Mouse (Mus musculus) embryonic facial prominence, embryonic 11.5 days (tissue): ENCODE results near the gene Fam241b. TPM values are rescaled to one million over a fixed set of nuclear protein-coding genes. Genes with fewer than 3 reads are reported as not detected.
"Not testable (repeated sequence)": the region's sequence is repeated elsewhere in the genome, so short reads cannot be mapped to it uniquely, and the experiment has no call there.

Experiments
- ATAC-seq: fragments of 200-750 bp; cut with Nextera tagmentation; replicated peaks from 2 replicates; pipeline ENCODE4 v1.8.0; 2017; ENCODE audit warnings: low read depth; ENCODE audit not compliant: insufficient number of reproducible peaks, low FRiP score, low TSS enrichment
- DNase-seq: peaks from one replicate; pipeline ENCODE4 v3.0.0-alpha.2; 2015; ENCODE audit warnings: low spot score
- H3K27ac ChIP-seq: fragments of 300-500 bp; sonication (generic); replicated peaks from 2 replicates; pipeline ENCODE4 v1.5.1; 2014; ENCODE audit warnings: mild to moderate bottlenecking, low read depth, low read length, control low read depth
- H3K27me3 ChIP-seq: fragments of 300-500 bp; sonication (generic); 2 replicates; pipeline ENCODE4 v1.6.1; 2014; ENCODE audit warnings: mild to moderate bottlenecking, low read length, moderate library complexity, mixed read lengths; ENCODE audit not compliant: control insufficient read depth, insufficient read depth
- H3K36me3 ChIP-seq: fragments of 300-500 bp; sonication (generic); replicated peaks from 2 replicates; pipeline ENCODE4 v1.6.1; 2014; ENCODE audit warnings: low read depth, mild to moderate bottlenecking, low read length, moderate library complexity, mixed read lengths; ENCODE audit not compliant: control insufficient read depth, insufficient read depth
- H3K4me1 ChIP-seq: fragments of 300-500 bp; sonication (generic); 2 replicates; pipeline ENCODE4 v1.6.1; 2014; ENCODE audit warnings: low read length, mixed read lengths; ENCODE audit not compliant: control insufficient read depth, insufficient read depth
- H3K4me2 ChIP-seq: fragments of 300-500 bp; sonication (generic); 2 replicates; pipeline ENCODE4 v1.6.1; 2014; ENCODE audit warnings: low read depth, mild to moderate bottlenecking, control low read depth, low read length, moderate library complexity
- H3K4me3 ChIP-seq: fragments of 300-500 bp; sonication (generic); 2 replicates; pipeline ENCODE4 v1.5.1; 2014; ENCODE audit warnings: low read depth, low read length, control low read depth
- H3K9ac ChIP-seq: fragments of 300-500 bp; sonication (generic); replicated peaks from 2 replicates; pipeline ENCODE4 v1.6.1; 2014; ENCODE audit warnings: mild to moderate bottlenecking, control low read depth, low read length
- H3K9me3 ChIP-seq: fragments of 300-500 bp; sonication (generic); replicated peaks from 2 replicates; pipeline ENCODE4 v1.6.1; 2016; ENCODE audit warnings: mild to moderate bottlenecking, low read length, inconsistent platforms, mixed read lengths; ENCODE audit not compliant: control insufficient read depth
- WGBS: fragments of 180-500 bp; shearing (Covaris S2); extraction: QIAGEN DNeasy Blood & Tissue Kit; methylation state at CpG from one replicate; pipeline ENCODE4 v1.1.7; 2014; 5-methylcytosine and 5-hydroxymethylcytosine counted together
- polyA plus RNA-seq: library from polyadenylated mRNA; unstranded; fragments of >200 nt; fragmentation: Nextera tagmentation; extraction: Ambion mirVana; gene quantifications from 2 replicates; pipeline ENCODE4 v1.2.1, GENCODE M21; 2014

The Fam241b gene
- polyA plus RNA-seq, 1 experiment from 2014 or later: 6.7 TPM

DNA sequence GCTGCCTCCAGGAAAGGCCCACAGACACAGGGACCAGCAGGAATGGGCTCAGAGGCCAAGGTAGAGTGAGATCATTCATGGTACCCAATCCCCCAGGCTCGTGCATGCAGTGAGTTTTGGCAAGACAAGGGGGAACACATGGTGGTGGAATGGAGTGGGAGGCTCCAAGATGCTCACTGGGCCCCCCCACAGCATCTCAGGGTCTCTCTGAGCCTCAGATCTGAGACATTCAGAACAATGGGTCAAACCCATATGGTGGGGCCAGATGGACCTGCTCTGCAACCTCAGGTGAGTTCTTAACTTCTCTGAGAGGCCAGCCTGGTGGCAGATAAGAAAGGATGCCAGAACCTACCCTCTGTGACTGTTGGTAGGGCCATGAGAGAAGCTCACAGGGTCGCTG is 57.7 kb downstream of the Fam241b start:
- H3K4me2 ChIP-seq: no peak overlapping the region
- no peak overlapping the region for H3K4me3 ChIP-seq
- 56% methylated on average over 2 of the region's 2 CpGs for WGBS
- DNase-seq (no peak), ATAC-seq (no peak)
- no peaks in the 10 kb centered on the region for H3K9me3 ChIP-seq
- H3K9ac ChIP-seq: no peak overlapping the region
- no peaks in the 10 kb centered on the region for H3K27me3 ChIP-seq
- no peaks in the 10 kb centered on the region for H3K36me3 ChIP-seq
- no peaks in the 10 kb centered on the region for H3K4me1 ChIP-seq
- no peak overlapping the region for H3K27ac ChIP-seq

DNA sequence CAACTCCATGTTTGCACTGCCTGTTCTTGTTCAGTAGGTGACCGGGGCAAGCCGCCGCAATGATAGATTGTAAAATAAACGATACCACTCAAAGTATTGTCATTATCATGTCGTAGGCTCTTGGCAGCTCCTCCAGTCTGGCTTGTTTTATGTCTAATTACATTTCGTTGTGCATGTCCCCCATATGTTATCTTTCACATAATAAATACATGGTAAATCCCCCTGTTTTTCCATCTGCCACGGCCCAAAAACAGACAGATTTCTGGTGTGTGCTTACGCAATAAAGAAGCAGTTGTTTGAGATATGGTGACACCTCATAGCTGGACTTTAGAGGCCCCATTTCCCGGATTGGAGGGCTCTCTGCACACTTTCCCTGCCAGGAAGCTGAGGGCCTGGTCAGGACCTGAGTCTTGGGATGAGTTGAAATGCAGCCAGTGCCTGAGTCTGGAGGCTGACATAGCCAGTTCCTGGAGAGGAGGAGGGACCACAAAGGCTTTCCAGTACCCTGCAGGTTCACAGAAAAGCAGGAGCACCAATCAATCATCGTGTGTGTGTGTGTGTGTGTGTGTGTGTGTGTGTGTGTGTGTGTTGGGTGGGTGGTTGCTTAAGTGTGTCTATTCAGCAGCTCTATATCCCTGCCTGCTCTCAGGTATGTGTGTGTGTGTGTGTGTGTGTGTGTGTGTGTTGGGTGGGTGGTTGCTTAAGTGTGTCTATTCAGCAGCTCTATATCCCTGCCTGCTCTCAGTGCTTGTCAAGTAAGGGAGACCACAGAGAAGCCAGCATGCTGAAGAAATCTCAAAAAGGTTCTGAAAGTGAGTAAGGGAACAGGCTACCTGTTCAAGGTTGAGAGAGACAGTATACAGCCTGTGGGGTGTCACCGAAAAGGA is 67.2 kb downstream of the Fam241b start:
- H3K9ac ChIP-seq: no peak overlapping the region
- no peaks in the 10 kb centered on the region for H3K4me1 ChIP-seq
- no peak overlapping the region for H3K27ac ChIP-seq
- WGBS: 77% methylated on average over 11 of the region's 11 CpGs
- no peak overlapping the region for H3K4me3 ChIP-seq
- no peak overlapping the region for H3K4me2 ChIP-seq
- DNase-seq (no peak), ATAC-seq (no peak; the same call in 1 of the 2 replicates)
- no peaks in the 10 kb centered on the region for H3K27me3 ChIP-seq
- no peaks in the 10 kb centered on the region for H3K36me3 ChIP-seq
- no peaks in the 10 kb centered on the region for H3K9me3 ChIP-seq

GRCm38 (mm10) chr10:62071346-62071745 is 72.4 kb downstream of the Fam241b start:
- H3K9me3 ChIP-seq, ATAC-seq, H3K27me3 ChIP-seq, H3K27ac ChIP-seq, H3K4me3 ChIP-seq, H3K9ac ChIP-seq, H3K36me3 ChIP-seq, H3K4me1 ChIP-seq, DNase-seq, H3K4me2 ChIP-seq: not testable (repeated sequence)
- 73% methylated on average over 10 of the region's 14 CpGs for WGBS

GRCm38 (mm10) chr10:62070636-62071035 is 73.1 kb downstream of the Fam241b start:
- H3K4me2 ChIP-seq: no peak overlapping the region
- no peaks in the 10 kb centered on the region for H3K36me3 ChIP-seq
- H3K27me3 ChIP-seq: no peaks in the 10 kb centered on the region
- no peak overlapping the region for H3K9ac ChIP-seq
- no peaks in the 10 kb centered on the region for H3K9me3 ChIP-seq
- H3K27ac ChIP-seq: no peak overlapping the region
- no peak for DNase-seq
- no peak overlapping the region for H3K4me3 ChIP-seq
- no peak for ATAC-seq
- H3K4me1 ChIP-seq: no peaks in the 10 kb centered on the region
- WGBS: 81% methylated on average over 8 of the region's 8 CpGs

DNA sequence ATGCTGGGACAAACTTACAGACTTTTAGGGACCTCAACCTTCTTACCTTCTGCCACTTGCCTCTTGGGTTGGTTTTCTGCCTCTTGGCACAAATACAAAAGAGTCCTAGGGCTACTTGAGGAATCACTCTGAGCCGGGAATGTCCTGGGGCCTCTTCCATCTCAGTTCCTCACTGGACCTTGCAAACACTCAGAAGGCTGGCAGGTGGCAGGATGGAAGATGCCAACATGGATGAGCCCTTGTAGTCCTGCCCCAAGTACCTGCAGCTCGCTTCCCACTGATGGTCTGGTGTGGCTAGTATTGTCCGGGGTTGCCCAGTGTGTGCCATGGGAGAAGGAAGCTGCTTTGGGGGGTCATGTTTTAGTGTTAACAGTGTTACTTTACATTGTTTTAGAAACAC is 73.8 kb downstream of the Fam241b start:
- DNase-seq: no peak
- Histone ChIP-seq H3K4me2 (no peak overlapping the region), H3K27me3 (no peaks in the 10 kb centered on the region), H3K4me3 (no peak overlapping the region), H3K9ac (no peak overlapping the region), H3K4me1 (no peaks in the 10 kb centered on the region), H3K27ac (no peak overlapping the region), H3K9me3 (no peaks in the 10 kb centered on the region), H3K36me3 (no peaks in the 10 kb centered on the region)
- WGBS: 92% methylated on average over 3 of the region's 3 CpGs
- ATAC-seq: no peak

DNA sequence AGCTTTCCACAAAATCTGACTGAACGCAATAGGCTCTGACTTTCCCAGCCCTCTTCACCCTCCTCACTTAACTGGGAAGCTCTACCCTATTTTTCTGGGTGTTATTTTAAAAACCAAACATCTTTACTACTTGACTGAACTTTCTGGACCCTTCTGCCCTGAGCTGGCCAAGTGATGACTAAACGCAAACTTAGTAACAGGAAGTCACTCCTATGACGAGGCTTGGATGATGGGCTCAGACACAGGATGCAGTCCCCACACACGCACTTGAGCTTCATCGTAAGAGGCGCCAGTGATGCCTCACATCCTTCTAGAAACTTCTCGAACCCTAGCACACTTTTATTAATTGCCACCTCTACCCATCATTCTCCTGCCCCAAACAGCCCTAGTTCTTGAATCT is 74.3 kb downstream of the Fam241b start:
- H3K9ac ChIP-seq: no peak overlapping the region
- H3K27ac ChIP-seq: no peak overlapping the region
- ATAC-seq: no peak
- no peak overlapping the region for H3K4me3 ChIP-seq
- no peak for DNase-seq
- H3K36me3 ChIP-seq: no peaks in the 10 kb centered on the region
- H3K9me3 ChIP-seq: no peaks in the 10 kb centered on the region
- H3K4me1 ChIP-seq: no peaks in the 10 kb centered on the region
- no peak overlapping the region for H3K4me2 ChIP-seq
- 85% methylated on average over 7 of the region's 7 CpGs for WGBS
- H3K27me3 ChIP-seq: no peaks in the 10 kb centered on the region

DNA sequence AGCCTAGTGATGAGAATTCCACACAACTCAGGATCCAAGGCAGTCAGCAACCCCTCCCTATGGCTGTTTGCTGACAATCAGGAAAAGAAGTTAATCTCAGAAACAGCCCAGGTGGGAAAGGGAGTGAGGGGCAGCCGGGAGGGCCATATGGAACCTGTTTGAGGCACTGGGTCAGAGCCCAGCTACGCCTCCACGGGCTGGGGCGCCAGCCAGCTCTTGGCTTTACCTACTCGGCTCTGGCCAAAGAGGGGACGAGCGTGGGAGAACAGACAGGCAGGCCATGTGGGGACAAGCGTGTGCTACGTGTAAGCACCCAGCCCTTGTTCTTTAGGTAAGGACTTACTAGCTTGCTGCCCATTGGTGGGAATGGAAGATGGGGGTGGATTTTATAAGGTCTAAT is 75.2 kb downstream of the Fam241b start:
- Histone ChIP-seq H3K4me3 (no peak overlapping the region), H3K9ac (no peak overlapping the region), H3K4me2 (no peak overlapping the region), H3K9me3 (no peaks in the 10 kb centered on the region), H3K36me3 (no peaks in the 10 kb centered on the region), H3K27me3 (no peaks in the 10 kb centered on the region), H3K27ac (no peak overlapping the region), H3K4me1 (no peaks in the 10 kb centered on the region)
- WGBS: 64% methylated on average over 9 of the region's 9 CpGs
- DNase-seq (no peak), ATAC-seq (no peak)

- Histone ChIP-seq H3K36me3 (no peaks in the 10 kb centered on the region), H3K27ac (no peak overlapping the region), H3K4me2 (no peak overlapping the region; the same call in 1 of the 2 replicates), H3K9me3 (no peaks in the 10 kb centered on the region), H3K4me3 (no peak overlapping the region), H3K27me3 (no peaks in the 10 kb centered on the region), H3K9ac (no peak overlapping the region), H3K4me1 (no peaks in the 10 kb centered on the region)
- WGBS: 67% methylated on average over 7 of the region's 7 CpGs
- ATAC-seq (no peak), DNase-seq (no peak)
These were observed 77.5 kb downstream of the Fam241b start for GRCm38 (mm10) chr10:62066213-62066612.
